Mouse (Mus musculus): ENCODE measurements at regions not wholly inside any gene's neighbourhood (a gene's known extent, or its start where the extent isn't known, plus 50 kb on each side); places are given as distances from the start of the nearest gene placed in this dataset.
"Not testable (repeated sequence)": the region's sequence is repeated elsewhere in the genome, so short reads cannot be mapped to it uniquely, and the experiment has no call there.

GRCm38 (mm10) chr14:45796665-45797319, 138.8 kb upstream of the Ddhd1 start:
- ChIA-PET CTCF (interaction anchor here in 1 of 4 experiments (0.6 to 1.4 kb wide), 2 partner anchors 374 to 414 kb away, joined by 3 to 6 read pairs; no protein-coding TSS in a partner anchor), POLR2A (interaction anchor here in 1 of 4 experiments (0.6 kb wide), 1 partner anchor 257 kb away, joined by 3 read pairs; no protein-coding TSS in a partner anchor)

- CTCF ChIA-PET, result interaction anchor here in 1 of 4 experiments (1.4 kb wide), 1 partner anchor 374 kb away, joined by 6 read pairs; no protein-coding TSS in a partner anchor
Observed at GRCm38 (mm10) chr14:45797320-45797696, 139.4 kb upstream of the Ddhd1 start.

GRCm38 (mm10) chr14:45799286-45799685, 141.3 kb upstream of the Ddhd1 start:
- CTCF ChIA-PET, result no interaction called here
- POLR2A ChIA-PET, result no interaction called here

More at GRCm38 (mm10) chr14:45797320-45797696, 139.4 kb upstream of the Ddhd1 start:
- POLR2A ChIA-PET, result no interaction called here

GRCm38 (mm10) chr14:45805950-45806349, 148.0 kb upstream of the Ddhd1 start:
- CTCF ChIA-PET, result interaction anchor here in 1 of 4 experiments (1.4 kb wide), 1 partner anchor 19 kb away, joined by 3 read pairs; no protein-coding TSS in a partner anchor
- POLR2A ChIA-PET, result interaction anchor here in 1 of 4 experiments (1.6 kb wide), 1 partner anchor 19 kb away, joined by 3 read pairs; no protein-coding TSS in a partner anchor

GRCm38 (mm10) chr14:45806726-45807280, 148.9 kb upstream of the Ddhd1 start:
- CTCF ChIA-PET, result interaction anchor here in 1 of 4 experiments (1.4 kb wide), 1 partner anchor 18 kb away, joined by 3 read pairs; no protein-coding TSS in a partner anchor
- POLR2A ChIA-PET, result interaction anchor here in 1 of 4 experiments (1.6 kb wide), 1 partner anchor 18 kb away, joined by 3 read pairs; no protein-coding TSS in a partner anchor

GRCm38 (mm10) chr14:45807767-45808166, 149.8 kb upstream of the Ddhd1 start:
- POLR2A ChIA-PET, result no interaction called here
- CTCF ChIA-PET, result no interaction called here

GRCm38 (mm10) chr14:45809491-45809890, 151.5 kb upstream of the Ddhd1 start:
- ChIA-PET CTCF (no interaction called here), POLR2A (no interaction called here)

- ChIA-PET POLR2A (no interaction called here), CTCF (no interaction called here)
Observed at GRCm38 (mm10) chr14:45810101-45810500, 152.2 kb upstream of the Ddhd1 start.

GRCm38 (mm10) chr14:45810630-45811029, 152.7 kb upstream of the Ddhd1 start:
- ChIA-PET CTCF (no interaction called here), POLR2A (no interaction called here)

- CTCF ChIA-PET, result interaction anchor here in 2 of 4 experiments (0.5 kb wide), 2 partner anchors 23 to 573 kb away, joined by 3 to 4 read pairs; no protein-coding TSS in a partner anchor
- POLR2A ChIA-PET, result no interaction called here
Observed at GRCm38 (mm10) chr14:45815598-45815997, 157.7 kb upstream of the Ddhd1 start.

- CTCF ChIA-PET, result not testable (repeated sequence)
- POLR2A ChIA-PET, result interaction anchor here in 1 of 4 experiments (0.6 to 0.7 kb wide), 2 partner anchors 309 to 582 kb away, joined by 3 to 6 read pairs; no protein-coding TSS in a partner anchor
Observed at GRCm38 (mm10) chr14:45816611-45817010, 158.7 kb upstream of the Ddhd1 start.

GRCm38 (mm10) chr14:45817756-45818155, 159.8 kb upstream of the Ddhd1 start:
- ChIA-PET CTCF (no interaction called here), POLR2A (interaction anchor here in 1 of 4 experiments (0.5 kb wide), 1 partner anchor 267 kb away, joined by 3 read pairs; no protein-coding TSS in a partner anchor)

GRCm38 (mm10) chr14:45824601-45825000, 166.7 kb upstream of the Ddhd1 start:
- POLR2A ChIA-PET, result interaction anchor here in 1 of 4 experiments (0.6 to 1.1 kb wide), 3 partner anchors 11 to 54 kb away, joined by 3 read pairs; no protein-coding TSS in a partner anchor

GRCm38 (mm10) chr14:45826023-45826422, 168.1 kb upstream of the Ddhd1 start:
- POLR2A ChIA-PET, result interaction anchor here in 1 of 4 experiments (0.6 kb wide), 1 partner anchor 51 kb away, joined by 3 read pairs; no protein-coding TSS in a partner anchor

More at GRCm38 (mm10) chr14:45824601-45825000, 166.7 kb upstream of the Ddhd1 start:
- CTCF ChIA-PET, result interaction anchor here in 2 of 4 experiments (0.8 to 1.1 kb wide), 5 partner anchors 13 to 898 kb away, joined by 3 to 4 read pairs (median 3); no protein-coding TSS in a partner anchor

GRCm38 (mm10) chr14:45827096-45827495, 169.2 kb upstream of the Ddhd1 start:
- ChIA-PET POLR2A (no interaction called here), CTCF (no interaction called here)

More at GRCm38 (mm10) chr14:45826023-45826422, 168.1 kb upstream of the Ddhd1 start:
- CTCF ChIA-PET, result no interaction called here

GRCm38 (mm10) chr14:45830457-45830856, 172.5 kb upstream of the Ddhd1 start:
- CTCF ChIA-PET, result no interaction called here
- POLR2A ChIA-PET, result interaction anchor here in 1 of 4 experiments (0.6 kb wide), 1 partner anchor 1033 kb away, joined by 3 read pairs; no protein-coding TSS in a partner anchor

- CTCF ChIA-PET, result no interaction called here
- POLR2A ChIA-PET, result no interaction called here
Observed at GRCm38 (mm10) chr14:45837039-45837438, 179.1 kb upstream of the Ddhd1 start.

GRCm38 (mm10) chr14:45843829-45844228, 185.9 kb upstream of the Ddhd1 start:
- POLR2A ChIA-PET, result interaction anchor here in 1 of 4 experiments (0.5 kb wide), 1 partner anchor 514 kb away, joined by 3 read pairs; the partner anchor contains the start of gene Psmc6
- CTCF ChIA-PET, result no interaction called here

- CTCF ChIA-PET, result no interaction called here
Observed at GRCm38 (mm10) chr14:45850588-45850987, 192.6 kb upstream of the Ddhd1 start.

GRCm38 (mm10) chr14:45878428-45878827, 220.5 kb upstream of the Ddhd1 start:
- ChIA-PET CTCF (interaction anchor here in 3 of 4 experiments (0.6 to 1.4 kb wide), 13 partner anchors 8 to 848 kb away, joined by 3 to 11 read pairs (median 4); no protein-coding TSS in a partner anchor), POLR2A (interaction anchor here in 1 of 4 experiments (0.5 to 0.7 kb wide), 2 partner anchors 54 to 541 kb away, joined by 3 read pairs; no protein-coding TSS in a partner anchor)

More at GRCm38 (mm10) chr14:45850588-45850987, 192.6 kb upstream of the Ddhd1 start:
- POLR2A ChIA-PET, result no interaction called here
